Mouse (Mus musculus): Measurements from ENCODE around the gene Gpatch3. TPM values are rescaled to one million over a fixed set of nuclear protein-coding genes. Genes with fewer than 3 reads are reported as not detected.

Gene Gpatch3
- polyA plus RNA-seq, 1 experiment from 2014 or later: 7.1 TPM

- peak; percentile 53 for TF ChIP-seq CTCF (IDR thresholded peaks at IDR 0.05; ENCODE audit: low read depth)
- H3K27ac ChIP-seq (ENCODE audit: low read depth, low read length): no peak overlapping the region
- no peaks in the 10 kb centered on the region for H3K27me3 ChIP-seq (replicated peaks; ENCODE audit: control insufficient read depth, insufficient read depth, low read length)
- H3K9ac ChIP-seq (ENCODE audit: low read depth, low read length): no peak overlapping the region
- H3K4me1 ChIP-seq (replicated peaks; ENCODE audit: control insufficient read depth, insufficient read depth, low read length): no peaks in the 10 kb centered on the region
- no peaks in the 10 kb centered on the region for H3K9me3 ChIP-seq (ENCODE audit: control insufficient read depth)
- H3K4me2 ChIP-seq (replicated peaks; ENCODE audit: low read depth): no peak overlapping the region
- H3K36me3 ChIP-seq (ENCODE audit: control insufficient read depth, insufficient read depth): peaks cover 37% of the 10 kb centered on the region; the same call in 1 of the 2 replicates
- 96% methylated on average over 5 of the region's 5 CpGs for WGBS
- ATAC-seq: no peak
- no peak overlapping the region for H3K4me3 ChIP-seq (ENCODE audit: low read depth, low read length)
Observed at GRCm38 (mm10) chr4:133611815-133612214, 37.3 kb downstream of the Gpatch3 start.

DNA sequence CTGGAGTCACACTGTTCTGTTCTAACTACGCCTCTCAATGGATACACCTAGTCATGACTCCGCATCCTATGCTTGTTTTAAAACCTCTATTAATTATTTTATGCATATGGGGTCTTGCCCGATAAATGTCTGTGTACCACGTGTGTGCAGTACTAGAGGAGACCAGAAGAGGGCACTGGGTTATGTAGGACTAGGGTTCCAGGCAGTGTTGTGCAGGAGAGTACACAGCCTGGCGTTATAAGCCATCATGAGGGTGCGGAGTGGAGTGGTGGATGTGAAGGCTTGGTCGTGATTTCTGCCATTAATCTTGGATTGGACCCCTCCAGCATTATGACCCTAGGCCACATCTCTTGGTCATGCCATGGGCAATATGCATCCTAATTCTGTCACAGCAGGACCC is 37.9 kb downstream of the Gpatch3 start:
- Histone ChIP-seq H3K9me3 (ENCODE audit: control insufficient read depth) (no peaks in the 10 kb centered on the region), H3K27me3 (replicated peaks; ENCODE audit: control insufficient read depth, insufficient read depth, low read length) (no peaks in the 10 kb centered on the region), H3K27ac (ENCODE audit: low read depth, low read length) (no peak overlapping the region), H3K4me3 (ENCODE audit: low read depth, low read length) (no peak overlapping the region), H3K36me3 (ENCODE audit: control insufficient read depth, insufficient read depth) (peaks cover 32% of the 10 kb centered on the region; the same call in 1 of the 2 replicates), H3K4me2 (replicated peaks; ENCODE audit: low read depth) (no peak overlapping the region), H3K4me1 (replicated peaks; ENCODE audit: control insufficient read depth, insufficient read depth, low read length) (no peaks in the 10 kb centered on the region), H3K9ac (ENCODE audit: low read depth, low read length) (no peak overlapping the region)
- WGBS: 98% methylated on average over 7 of the region's 7 CpGs
- 0 out of 2 replicates have a peak, but pooled peaks have one; percentile 18 for TF ChIP-seq CTCF (IDR thresholded peaks at IDR 0.05; ENCODE audit: low read depth)
- no peak for ATAC-seq

GRCm38 (mm10) chr4:133613026-133613425 is 38.5 kb downstream of the Gpatch3 start:
- no peak for TF ChIP-seq CTCF (IDR thresholded peaks at IDR 0.05; ENCODE audit: low read depth)
- Histone ChIP-seq H3K27me3 (replicated peaks; ENCODE audit: control insufficient read depth, insufficient read depth, low read length) (no peaks in the 10 kb centered on the region), H3K4me2 (replicated peaks; ENCODE audit: low read depth) (no peak overlapping the region), H3K9ac (ENCODE audit: low read depth, low read length) (no peak overlapping the region), H3K27ac (ENCODE audit: low read depth, low read length) (no peak overlapping the region), H3K4me3 (ENCODE audit: low read depth, low read length) (no peak overlapping the region), H3K9me3 (ENCODE audit: control insufficient read depth) (no peaks in the 10 kb centered on the region), H3K36me3 (ENCODE audit: control insufficient read depth, insufficient read depth) (peaks cover 32% of the 10 kb centered on the region; the same call in 1 of the 2 replicates), H3K4me1 (replicated peaks; ENCODE audit: control insufficient read depth, insufficient read depth, low read length) (no peaks in the 10 kb centered on the region)
- 94% methylated on average over 8 of the region's 8 CpGs for WGBS
- no peak for ATAC-seq

GRCm38 (mm10) chr4:133613867-133614266 is 39.3 kb downstream of the Gpatch3 start:
- H3K4me1 ChIP-seq (replicated peaks; ENCODE audit: control insufficient read depth, insufficient read depth, low read length): no peaks in the 10 kb centered on the region
- no peak for ATAC-seq

GRCm38 (mm10) chr4:133614274-133614761 is 39.8 kb downstream of the Gpatch3 start:
- H3K4me2 ChIP-seq (replicated peaks; ENCODE audit: low read depth): no peak overlapping the region
- no peaks in the 10 kb centered on the region for H3K27me3 ChIP-seq (replicated peaks; ENCODE audit: control insufficient read depth, insufficient read depth, low read length)
- no peak overlapping the region for H3K4me3 ChIP-seq (ENCODE audit: low read depth, low read length)
- no peak overlapping the region for H3K27ac ChIP-seq (ENCODE audit: low read depth, low read length)
- no peak for TF ChIP-seq CTCF (IDR thresholded peaks at IDR 0.05; ENCODE audit: low read depth)
- 82% methylated on average over 8 of the region's 8 CpGs for WGBS
- no peaks in the 10 kb centered on the region for H3K9me3 ChIP-seq (ENCODE audit: control insufficient read depth)
- H3K4me1 ChIP-seq (replicated peaks; ENCODE audit: control insufficient read depth, insufficient read depth, low read length): no peaks in the 10 kb centered on the region
- no peak overlapping the region for H3K9ac ChIP-seq (ENCODE audit: low read depth, low read length)
- peaks cover 29% of the 10 kb centered on the region; the same call in 1 of the 2 replicates for H3K36me3 ChIP-seq (ENCODE audit: control insufficient read depth, insufficient read depth)
- peak; percentile 12 for ATAC-seq

More at GRCm38 (mm10) chr4:133613867-133614266, 39.3 kb downstream of the Gpatch3 start:
- Histone ChIP-seq H3K36me3 (ENCODE audit: control insufficient read depth, insufficient read depth) (peaks cover 32% of the 10 kb centered on the region; the same call in 1 of the 2 replicates), H3K4me3 (ENCODE audit: low read depth, low read length) (no peak overlapping the region), H3K27me3 (replicated peaks; ENCODE audit: control insufficient read depth, insufficient read depth, low read length) (no peaks in the 10 kb centered on the region), H3K9ac (ENCODE audit: low read depth, low read length) (no peak overlapping the region), H3K27ac (ENCODE audit: low read depth, low read length) (no peak overlapping the region), H3K9me3 (ENCODE audit: control insufficient read depth) (no peaks in the 10 kb centered on the region), H3K4me2 (replicated peaks; ENCODE audit: low read depth) (no peak overlapping the region)
- 86% methylated on average over 4 of the region's 4 CpGs for WGBS
- TF ChIP-seq CTCF (IDR thresholded peaks at IDR 0.05; ENCODE audit: low read depth): no peak

- Histone ChIP-seq H3K4me3 (ENCODE audit: low read depth, low read length) (no peak overlapping the region), H3K9me3 (ENCODE audit: control insufficient read depth) (no peaks in the 10 kb centered on the region), H3K4me2 (replicated peaks; ENCODE audit: low read depth) (no peak overlapping the region), H3K27me3 (replicated peaks; ENCODE audit: control insufficient read depth, insufficient read depth, low read length) (no peaks in the 10 kb centered on the region), H3K36me3 (ENCODE audit: control insufficient read depth, insufficient read depth) (peaks cover 23% of the 10 kb centered on the region; the same call in 1 of the 2 replicates), H3K27ac (ENCODE audit: low read depth, low read length) (no peak overlapping the region), H3K9ac (ENCODE audit: low read depth, low read length) (no peak overlapping the region), H3K4me1 (replicated peaks; ENCODE audit: control insufficient read depth, insufficient read depth, low read length) (peaks cover 4% of the 10 kb centered on the region; the same call in 1 of the 2 replicates)
- 72% methylated on average over 10 of the region's 10 CpGs for WGBS
- no peak for ATAC-seq
- TF ChIP-seq CTCF (IDR thresholded peaks at IDR 0.05; ENCODE audit: low read depth): no peak
Observed at GRCm38 (mm10) chr4:133615416-133615815, 40.9 kb downstream of the Gpatch3 start.
